Mouse (Mus musculus): ENCODE results near the gene Erp27. TPM values are rescaled to one million over a fixed set of nuclear protein-coding genes. Genes with fewer than 3 reads are reported as not detected.

Erp27 gene
- polyA plus RNA-seq, 1 experiment from 2014 or later: not detected

DNA sequence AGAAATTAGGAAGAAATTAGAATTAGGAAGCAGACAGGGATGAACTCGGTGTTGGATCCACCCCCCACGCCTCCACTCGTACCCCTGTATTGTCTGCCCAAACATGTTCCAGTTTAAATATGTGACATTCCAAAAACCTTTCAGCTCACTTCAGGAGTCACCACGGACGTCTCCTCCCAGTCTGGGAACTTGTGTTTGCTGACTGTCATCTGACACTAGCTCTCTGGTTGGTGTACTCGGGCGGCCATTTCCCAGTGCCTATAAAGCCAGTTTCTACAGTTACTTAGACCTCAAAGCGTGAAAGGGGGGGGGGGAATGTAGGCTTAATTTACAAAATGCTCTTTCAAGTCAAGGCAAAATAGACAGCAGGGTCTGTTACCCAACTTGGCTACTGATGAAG is 40.3 kb downstream of the Erp27 start:
- no peak overlapping the region for H3K9ac ChIP-seq
- no peaks in the 10 kb centered on the region for H3K36me3 ChIP-seq
- WGBS: 77% methylated on average over 8 of the region's 8 CpGs
- H3K9me3 ChIP-seq: no peaks in the 10 kb centered on the region
- ATAC-seq (ENCODE audit: low FRiP score, low read depth): no peak
- H3K4me2 ChIP-seq: no peak overlapping the region
- no peak overlapping the region for H3K27ac ChIP-seq (replicated peaks)
- H3K4me1 ChIP-seq (replicated peaks): no peaks in the 10 kb centered on the region
- no peak overlapping the region for H3K4me3 ChIP-seq
- H3K27me3 ChIP-seq: no peaks in the 10 kb centered on the region

DNA sequence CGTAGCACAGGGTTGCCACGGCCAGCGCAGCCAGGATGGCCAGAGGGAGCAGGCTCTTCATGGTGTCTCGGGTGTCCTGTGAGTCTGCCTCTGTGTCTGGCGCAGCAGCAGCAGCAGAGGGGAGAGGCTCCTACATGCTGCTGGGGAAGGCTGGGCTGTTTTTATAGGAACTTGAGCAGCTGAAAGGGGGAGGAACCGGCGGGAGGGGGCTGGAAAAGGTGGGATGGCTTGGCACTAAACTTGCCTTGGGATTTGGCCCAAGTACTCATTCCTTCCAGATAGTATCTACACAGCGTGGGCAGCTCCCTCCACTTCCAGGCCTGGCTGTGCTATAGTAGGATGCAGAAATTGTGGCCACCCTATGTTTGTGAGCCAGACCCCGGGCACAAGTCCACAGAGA is 46.3 kb downstream of the Erp27 start, which contains the start of gene Mgp:
Mgp (minus strand) TSS at position 154 of the 400 bp plus-strand sequence.
- no peak for ATAC-seq (ENCODE audit: low FRiP score, low read depth)
- no peak within 1 kb of the TSS for H3K9ac ChIP-seq
- no peak within 1 kb of the TSS for H3K27ac ChIP-seq (replicated peaks)
- H3K36me3 ChIP-seq: no peaks in the 10 kb centered on the region
- H3K4me3 ChIP-seq: no peak within 1 kb of the TSS
- no peaks in the 10 kb centered on the region for H3K9me3 ChIP-seq
- WGBS: 64% methylated on average over 9 of the region's 9 CpGs
- no peak within 1 kb of the TSS for H3K4me2 ChIP-seq
- no peaks in the 10 kb centered on the region for H3K27me3 ChIP-seq
- H3K4me1 ChIP-seq (replicated peaks): no peaks in the 10 kb centered on the region

DNA sequence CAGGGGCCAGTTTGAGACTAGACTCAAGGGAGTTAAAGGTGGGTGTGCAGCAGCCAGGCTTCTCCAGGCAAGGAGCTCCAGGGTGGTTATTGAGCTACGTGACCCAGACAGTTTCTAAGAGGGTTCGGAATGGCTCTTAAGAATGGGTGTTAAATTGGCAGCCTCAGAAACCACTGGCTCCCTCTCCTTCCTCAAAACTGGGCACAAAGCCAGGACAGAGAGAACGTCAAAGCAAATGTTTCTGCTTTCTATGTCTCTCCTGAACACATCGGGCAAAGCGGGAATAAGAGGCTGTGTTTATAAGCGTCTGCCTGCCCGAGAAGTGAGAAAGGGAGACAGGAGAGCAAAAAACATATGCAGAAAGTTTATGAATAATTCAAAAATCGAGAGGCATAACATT is 47.4 kb downstream of the Erp27 start:
- Histone ChIP-seq H3K9me3 (no peaks in the 10 kb centered on the region), H3K27me3 (no peaks in the 10 kb centered on the region), H3K9ac (no peak overlapping the region), H3K4me3 (no peak overlapping the region), H3K4me2 (no peak overlapping the region), H3K36me3 (no peaks in the 10 kb centered on the region), H3K27ac (replicated peaks) (no peak overlapping the region), H3K4me1 (replicated peaks) (no peaks in the 10 kb centered on the region)
- 44% methylated on average over 8 of the region's 8 CpGs for WGBS
- no peak for ATAC-seq (ENCODE audit: low FRiP score, low read depth)

DNA sequence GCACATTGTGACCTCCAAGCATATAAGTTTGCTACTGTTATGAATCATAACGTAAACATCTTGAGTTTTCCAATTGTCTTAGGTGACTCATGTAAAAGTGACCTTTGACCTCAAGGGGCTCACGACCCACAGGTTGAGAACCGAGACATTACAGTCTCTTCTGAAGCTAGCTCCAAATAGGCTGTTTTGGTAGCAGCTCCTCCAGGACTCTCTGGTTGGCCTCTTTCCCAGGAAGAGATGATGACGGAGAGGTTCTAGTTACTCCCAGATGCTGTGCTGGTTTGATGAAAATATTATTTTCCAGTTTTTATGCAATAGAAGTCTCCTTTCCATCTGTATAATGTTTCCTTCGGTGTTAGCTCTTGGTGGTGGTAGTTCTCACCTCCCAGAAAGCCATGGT is 53.1 kb downstream of the Erp27 start:
- Histone ChIP-seq H3K36me3 (no peaks in the 10 kb centered on the region), H3K4me1 (replicated peaks) (no peaks in the 10 kb centered on the region), H3K4me3 (no peak overlapping the region), H3K4me2 (no peak overlapping the region), H3K27me3 (no peaks in the 10 kb centered on the region), H3K9ac (no peak overlapping the region), H3K9me3 (no peaks in the 10 kb centered on the region), H3K27ac (replicated peaks) (no peak overlapping the region)
- ATAC-seq (ENCODE audit: low FRiP score, low read depth): no peak
- WGBS: 82% methylated on average over 5 of the region's 5 CpGs

DNA sequence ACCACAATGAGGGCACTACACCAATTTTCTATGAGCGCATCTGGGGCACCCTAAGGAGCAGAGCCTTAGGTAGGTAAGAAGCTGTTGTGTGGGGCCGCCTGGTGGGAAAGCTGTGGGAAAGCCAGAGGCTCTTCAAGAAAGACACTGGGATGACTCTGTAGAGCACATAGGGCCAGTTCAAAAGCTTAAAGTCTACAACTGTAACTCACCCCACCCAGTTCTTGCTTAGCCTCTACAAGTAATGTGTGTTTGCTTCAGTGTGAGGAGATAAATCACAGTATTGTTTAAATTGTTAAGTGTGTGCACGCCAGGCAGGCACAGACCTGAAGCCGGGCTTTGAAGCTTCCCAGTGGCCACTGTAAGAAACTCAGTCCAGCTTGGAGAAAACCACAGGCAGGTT is 55.8 kb downstream of the Erp27 start:
- ATAC-seq (ENCODE audit: low FRiP score, low read depth): no peak
- Histone ChIP-seq H3K9me3 (no peaks in the 10 kb centered on the region), H3K4me3 (no peak overlapping the region), H3K27me3 (no peaks in the 10 kb centered on the region), H3K27ac (replicated peaks) (no peak overlapping the region), H3K36me3 (no peaks in the 10 kb centered on the region), H3K4me1 (replicated peaks) (no peaks in the 10 kb centered on the region), H3K9ac (no peak overlapping the region), H3K4me2 (no peak overlapping the region)
- WGBS: 84% methylated on average over 4 of the region's 4 CpGs

DNA sequence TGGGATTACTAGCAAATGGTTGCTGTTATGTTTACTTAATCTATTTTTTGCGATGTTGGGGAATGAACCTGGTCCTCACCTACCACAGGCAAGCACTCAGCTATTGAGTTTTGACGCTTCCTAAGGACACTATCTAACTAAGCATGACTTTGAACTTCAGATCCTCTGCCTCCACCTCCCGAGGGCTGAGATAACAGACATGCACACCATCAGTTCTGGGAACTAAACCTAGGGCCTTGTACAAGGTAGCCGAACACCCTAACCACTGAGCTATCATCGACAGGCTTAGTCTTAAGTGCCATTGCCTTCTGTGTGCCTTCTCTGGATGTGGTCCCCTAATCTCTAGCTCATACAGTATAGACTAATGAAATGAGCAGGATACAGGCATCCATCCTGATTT is 56.6 kb downstream of the Erp27 start:
- Histone ChIP-seq H3K4me1 (replicated peaks) (no peaks in the 10 kb centered on the region), H3K9ac (no peak overlapping the region), H3K27ac (replicated peaks) (no peak overlapping the region), H3K9me3 (no peaks in the 10 kb centered on the region), H3K36me3 (no peaks in the 10 kb centered on the region), H3K4me3 (no peak overlapping the region), H3K27me3 (no peaks in the 10 kb centered on the region), H3K4me2 (no peak overlapping the region)
- 96% methylated on average over 5 of the region's 5 CpGs for WGBS
- no peak for ATAC-seq (ENCODE audit: low FRiP score, low read depth)

DNA sequence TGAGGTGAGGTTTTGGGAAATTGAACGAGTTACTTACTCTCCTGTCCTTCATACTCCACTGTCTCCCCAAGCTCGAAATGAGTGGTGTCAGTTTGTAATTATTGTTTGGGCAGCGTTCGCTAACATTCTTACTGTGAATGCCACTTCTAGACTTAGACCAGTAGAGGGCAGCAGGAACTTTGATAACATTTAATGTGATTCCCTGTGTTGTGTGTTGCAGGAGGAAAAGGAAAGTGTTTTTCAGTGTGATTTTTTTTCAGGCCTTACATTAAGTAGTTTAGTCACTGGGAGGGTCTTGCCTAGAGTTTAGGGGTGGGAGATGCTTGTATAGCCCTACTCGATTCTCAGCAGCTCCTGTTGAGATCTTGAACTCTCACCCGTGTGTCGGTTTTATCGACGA is 61.0 kb downstream of the Erp27 start:
- ATAC-seq (ENCODE audit: low FRiP score, low read depth): peak; percentile 59; the same call in 1 of the 2 replicates
- Histone ChIP-seq H3K36me3 (no peaks in the 10 kb centered on the region), H3K4me1 (replicated peaks) (no peaks in the 10 kb centered on the region), H3K4me2 (no peak overlapping the region), H3K27me3 (no peaks in the 10 kb centered on the region), H3K9ac (no peak overlapping the region), H3K9me3 (no peaks in the 10 kb centered on the region), H3K27ac (replicated peaks) (no peak overlapping the region), H3K4me3 (no peak overlapping the region)
- whole genome bisulfite sequencing: 52% methylated on average over 9 of the region's 9 CpGs

DNA sequence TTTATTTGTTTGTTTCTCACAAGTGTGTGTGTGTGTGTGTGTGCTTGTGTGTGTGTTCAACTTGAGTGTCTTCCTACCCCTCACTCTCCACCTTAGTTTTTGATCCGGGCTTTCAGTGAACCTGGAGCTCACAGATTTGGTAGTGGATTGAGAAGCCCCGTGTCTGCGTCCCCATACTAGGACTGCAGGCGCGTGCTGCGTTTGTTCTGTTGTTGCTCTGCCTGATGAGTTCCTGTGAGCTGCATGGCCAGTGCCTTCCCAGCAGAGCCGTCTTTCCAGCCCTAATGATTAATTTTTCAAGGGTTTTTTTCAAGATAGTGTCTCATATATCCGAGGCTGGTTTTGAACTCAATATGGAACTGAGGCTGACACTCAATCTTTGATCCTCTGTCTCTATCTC is 63.6 kb downstream of the Erp27 start:
- ATAC-seq (ENCODE audit: low FRiP score, low read depth): no peak
- no peak overlapping the region for H3K4me3 ChIP-seq
- no peaks in the 10 kb centered on the region for H3K27me3 ChIP-seq
- no peaks in the 10 kb centered on the region for H3K9me3 ChIP-seq
- H3K4me1 ChIP-seq (replicated peaks): no peaks in the 10 kb centered on the region
- H3K4me2 ChIP-seq: no peak overlapping the region
- H3K27ac ChIP-seq (replicated peaks): no peak overlapping the region
- 84% methylated on average over 8 of the region's 8 CpGs for WGBS
- no peaks in the 10 kb centered on the region for H3K36me3 ChIP-seq
- H3K9ac ChIP-seq: no peak overlapping the region

DNA sequence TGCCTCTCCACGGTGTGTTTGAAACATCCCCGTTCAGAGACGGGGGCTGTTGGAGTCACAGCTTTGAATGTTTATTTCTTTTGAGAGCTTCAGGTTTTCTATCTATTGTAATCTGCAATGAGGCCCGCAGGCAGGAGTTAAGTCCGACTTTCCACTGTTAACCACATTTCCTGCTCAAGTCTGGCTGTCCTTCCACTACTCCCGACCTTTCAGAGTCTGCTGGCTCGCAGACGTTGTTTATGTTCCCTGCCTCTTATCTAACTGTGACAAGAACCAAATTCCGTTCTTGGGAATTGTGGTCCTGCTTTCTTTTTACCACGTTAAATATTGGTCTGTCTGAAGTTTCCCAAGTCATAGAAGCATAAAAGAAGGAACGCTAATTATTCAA is 64.1 kb downstream of the Erp27 start:
- Histone ChIP-seq H3K27ac (replicated peaks) (no peak overlapping the region), H3K4me3 (no peak overlapping the region), H3K9me3 (no peaks in the 10 kb centered on the region), H3K4me1 (replicated peaks) (0 out of 2 replicates have a peak, but pooled peaks cover under 1% of the 10 kb centered on the region), H3K9ac (no peak overlapping the region), H3K4me2 (no peak overlapping the region), H3K36me3 (no peaks in the 10 kb centered on the region), H3K27me3 (no peaks in the 10 kb centered on the region)
- WGBS: 66% methylated on average over 11 of the region's 11 CpGs
- no peak for ATAC-seq (ENCODE audit: low FRiP score, low read depth)

Other genes starting within 250 kb of the Erp27 start
- gene Gucy2c, start 140.4 kb downstream of the Erp27 start, polyA plus RNA-seq (2015; fragmentation: Nextera tagmentation; extraction: Ambion mirVana): 0.17 and 0.22 TPM in 2 replicates
- gene Hist4h4, start 117.8 kb downstream of the Erp27 start, polyA plus RNA-seq (2015; fragmentation: Nextera tagmentation; extraction: Ambion mirVana): 0.43 and 0.52 TPM in 2 replicates
- 106 and 109 TPM in 2 replicates for gene H2afj, start 113.9 kb downstream of the Erp27 start, polyA plus RNA-seq (2015; fragmentation: Nextera tagmentation; extraction: Ambion mirVana)
- gene BC049715, start 94.6 kb downstream of the Erp27 start, polyA plus RNA-seq (2015; fragmentation: Nextera tagmentation; extraction: Ambion mirVana): 1.2 and 1.3 TPM in 2 replicates
- gene Wbp11, start 93.9 kb downstream of the Erp27 start, polyA plus RNA-seq (2015; fragmentation: Nextera tagmentation; extraction: Ambion mirVana): 72.3 and 78.4 TPM in 2 replicates
- gene Smco3, start 86.7 kb downstream of the Erp27 start, polyA plus RNA-seq (2015; fragmentation: Nextera tagmentation; extraction: Ambion mirVana): 1.4 and 1.8 TPM in 2 replicates
- 0.09 and 0.46 TPM in 2 replicates for gene Art4, start 64.4 kb downstream of the Erp27 start, polyA plus RNA-seq (2015; fragmentation: Nextera tagmentation; extraction: Ambion mirVana)
- 12.2 and 21.3 TPM in 2 replicates for gene Mgp, start 46.4 kb downstream of the Erp27 start, polyA plus RNA-seq (2015; fragmentation: Nextera tagmentation; extraction: Ambion mirVana)
- 0.07 and 1.1 TPM in 2 replicates for gene Pde6h, start 1.7 kb upstream of the Erp27 start, polyA plus RNA-seq (2015; fragmentation: Nextera tagmentation; extraction: Ambion mirVana)
- 14.0 and 16.7 TPM in 2 replicates for gene Arhgdib, start 19.7 kb upstream of the Erp27 start, polyA plus RNA-seq (2015; fragmentation: Nextera tagmentation; extraction: Ambion mirVana)
- gene Rerg, start 248.3 kb upstream of the Erp27 start, polyA plus RNA-seq (2015; fragmentation: Nextera tagmentation; extraction: Ambion mirVana): 7.1 and 7.5 TPM in 2 replicates